Mouse (Mus musculus): ENCODE measurements around the gene Gpsm1. TPM values are rescaled to one million over a fixed set of nuclear protein-coding genes. Genes with fewer than 3 reads are reported as not detected.
"Not testable (repeated sequence)": the region's sequence is repeated elsewhere in the genome, so short reads cannot be mapped to it uniquely, and the experiment has no call there.

Gene Gpsm1
- polyA plus RNA-seq, 1 experiment from 2014 or later, result 23.2 TPM

DNA sequence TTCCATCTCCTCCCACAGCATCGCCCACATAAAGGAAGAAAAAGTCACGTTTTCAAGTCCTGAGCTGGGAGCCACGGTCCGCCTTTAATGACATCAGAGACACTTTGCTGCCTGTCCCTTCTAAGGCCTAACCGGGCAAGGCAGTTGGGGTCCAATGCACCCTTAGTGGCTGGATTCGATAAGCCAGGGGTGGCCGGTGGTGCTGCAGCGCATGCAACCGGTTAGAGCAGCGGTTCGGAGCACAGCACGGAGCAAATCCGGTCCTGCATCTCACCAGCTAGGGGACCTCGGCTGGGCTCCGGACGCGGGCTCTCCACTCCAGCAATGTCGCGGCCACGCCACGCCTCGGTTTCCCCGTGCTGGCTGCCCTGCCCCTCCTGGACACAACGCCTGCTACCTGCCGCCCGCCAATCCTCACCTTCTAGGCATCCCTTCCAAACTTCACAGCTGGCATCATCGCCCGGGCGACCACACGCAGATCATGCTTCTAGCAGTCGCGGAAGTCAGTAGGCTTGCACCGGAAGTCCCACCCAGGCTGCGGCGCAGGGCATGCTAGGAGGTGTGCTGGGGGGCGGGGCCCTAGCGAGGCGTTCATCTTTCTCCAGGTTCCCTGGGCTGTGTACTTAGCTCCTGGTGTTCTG lies 64.9 kb downstream of the Gpsm1 start, which contains the start of gene Snapc4:
Snapc4 (minus strand) TSS at position 523 of the 641 bp plus-strand sequence.
- Histone ChIP-seq H3K4me2 (ENCODE audit: low read depth, low read length) (peak within 1 kb of the TSS; percentile 88), H3K4me3 (ENCODE audit: low read length) (peak within 1 kb of the TSS; percentile 90), H3K36me3 (ENCODE audit: control insufficient read depth, insufficient read depth, low read length) (peaks cover 14% of the 10 kb centered on the region), H3K27ac (ENCODE audit: low read length) (peak within 1 kb of the TSS; percentile 25; the same call in 1 of the 2 replicates), H3K9ac (ENCODE audit: low read depth, low read length) (peak within 1 kb of the TSS; percentile 92), H3K9me3 (ENCODE audit: control insufficient read depth, low read length) (no peaks in the 10 kb centered on the region), H3K4me1 (ENCODE audit: control insufficient read depth, insufficient read depth, low read length) (peaks cover 12% of the 10 kb centered on the region), H3K27me3 (replicated peaks; ENCODE audit: control insufficient read depth, insufficient read depth, low read length) (no peaks in the 10 kb centered on the region)
- WGBS, result under 1% methylated on average over 38 of the region's 38 CpGs
- peak; percentile 98 for ATAC-seq

DNA sequence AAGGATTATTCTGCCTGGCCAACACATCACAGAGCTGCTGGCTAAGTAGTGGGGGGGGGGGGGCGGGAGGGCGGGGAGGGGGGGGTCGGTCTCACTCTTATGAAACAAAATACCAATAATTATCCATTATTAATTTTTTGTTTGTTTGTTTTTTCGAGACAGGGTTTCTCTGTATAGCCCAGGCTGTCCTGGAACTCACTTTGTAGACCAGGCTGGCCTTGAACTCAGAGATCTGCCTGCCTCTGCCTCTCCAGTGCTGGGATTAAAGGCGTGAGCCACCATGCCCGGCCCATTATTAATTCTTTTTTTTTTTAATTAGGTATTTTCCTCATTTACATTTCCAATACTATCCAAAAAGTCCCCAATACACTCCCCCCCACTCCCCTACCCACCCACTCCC lies 65.6 kb downstream of the Gpsm1 start:
- Histone ChIP-seq H3K4me3 (ENCODE audit: low read length) (peak overlapping the region; percentile 90), H3K9ac (ENCODE audit: low read depth, low read length) (peak overlapping the region; percentile 92), H3K4me1 (ENCODE audit: control insufficient read depth, insufficient read depth, low read length) (peaks cover 12% of the 10 kb centered on the region), H3K4me2 (ENCODE audit: low read depth, low read length) (peak overlapping the region; percentile 88), H3K36me3 (ENCODE audit: control insufficient read depth, insufficient read depth, low read length) (peaks cover 14% of the 10 kb centered on the region)
- WGBS, result 31% methylated on average over 6 of the region's 6 CpGs
- not testable (repeated sequence) for H3K27ac ChIP-seq (ENCODE audit: low read length); H3K27me3 ChIP-seq (replicated peaks; ENCODE audit: control insufficient read depth, insufficient read depth, low read length); H3K9me3 ChIP-seq (ENCODE audit: control insufficient read depth, low read length); ATAC-seq

DNA sequence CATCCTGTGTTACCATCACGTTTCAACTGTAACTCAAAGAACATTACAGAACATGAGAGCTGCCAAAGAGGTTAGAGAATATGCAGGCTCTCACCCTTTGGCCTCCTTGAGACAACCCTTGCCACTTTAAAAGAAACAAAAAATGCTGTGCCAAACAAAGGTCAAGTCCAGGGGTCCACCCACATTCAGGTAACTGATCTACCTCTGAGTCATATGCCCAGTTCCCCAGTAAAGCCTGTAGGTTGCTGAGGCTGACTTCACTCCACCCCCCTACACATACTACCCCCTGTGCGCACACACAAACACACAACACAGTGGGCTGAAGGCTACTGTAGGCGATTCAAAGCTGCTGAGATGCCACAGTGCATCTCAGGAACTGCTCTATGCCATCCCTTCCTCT lies 72.4 kb downstream of the Gpsm1 start:
- Histone ChIP-seq H3K4me3 (ENCODE audit: low read length) (no peak overlapping the region), H3K36me3 (ENCODE audit: control insufficient read depth, insufficient read depth, low read length) (peaks cover 15% of the 10 kb centered on the region), H3K27ac (ENCODE audit: low read length) (no peak overlapping the region), H3K4me1 (ENCODE audit: control insufficient read depth, insufficient read depth, low read length) (peaks cover 15% of the 10 kb centered on the region), H3K4me2 (ENCODE audit: low read depth, low read length) (peak overlapping the region; percentile 83), H3K27me3 (replicated peaks; ENCODE audit: control insufficient read depth, insufficient read depth, low read length) (no peaks in the 10 kb centered on the region), H3K9me3 (ENCODE audit: control insufficient read depth, low read length) (no peaks in the 10 kb centered on the region), H3K9ac (ENCODE audit: low read depth, low read length) (peak overlapping the region; percentile 94; the same call in 1 of the 2 replicates)
- ATAC-seq, result no peak
- 88% methylated on average over 3 of the region's 3 CpGs for WGBS

DNA sequence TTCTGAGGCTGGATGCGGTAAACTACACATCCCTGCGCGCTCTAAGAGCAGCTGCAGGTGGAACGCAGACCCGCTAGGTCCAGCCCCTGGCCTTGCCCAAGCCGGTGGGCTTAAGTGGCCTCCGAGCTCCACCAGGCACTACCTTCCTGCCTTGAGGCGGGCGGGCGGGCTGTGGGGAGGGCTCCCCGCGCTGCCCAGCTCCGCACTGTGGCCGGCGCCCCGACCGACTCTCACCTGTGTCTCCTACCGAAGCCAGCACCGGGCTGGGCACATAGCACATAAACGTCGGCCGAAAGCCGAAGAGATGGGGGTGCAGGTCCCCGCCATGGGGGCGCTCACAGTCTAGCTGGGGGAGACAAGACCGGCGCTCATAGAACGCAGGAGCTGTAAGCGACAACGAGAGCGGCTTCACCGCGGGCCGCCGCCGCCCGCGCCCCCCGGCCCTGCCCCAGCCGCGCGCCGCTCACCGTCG lies 73.4 kb downstream of the Gpsm1 start:
- H3K4me3 ChIP-seq (ENCODE audit: low read length), result peak overlapping the region; percentile 92
- H3K27ac ChIP-seq (ENCODE audit: low read length), result peak overlapping the region; percentile 39
- peaks cover 15% of the 10 kb centered on the region for H3K4me1 ChIP-seq (ENCODE audit: control insufficient read depth, insufficient read depth, low read length)
- H3K9ac ChIP-seq (ENCODE audit: low read depth, low read length), result peak overlapping the region; percentile 94
- peak; percentile 76 for ATAC-seq
- 0% methylated on average over 35 of the region's 45 CpGs for WGBS
- H3K36me3 ChIP-seq (ENCODE audit: control insufficient read depth, insufficient read depth, low read length), result peaks cover 25% of the 10 kb centered on the region
- H3K27me3 ChIP-seq (replicated peaks; ENCODE audit: control insufficient read depth, insufficient read depth, low read length), result no peaks in the 10 kb centered on the region
- H3K4me2 ChIP-seq (ENCODE audit: low read depth, low read length), result peak overlapping the region; percentile 83
- H3K9me3 ChIP-seq (ENCODE audit: control insufficient read depth, low read length), result no peaks in the 10 kb centered on the region

DNA sequence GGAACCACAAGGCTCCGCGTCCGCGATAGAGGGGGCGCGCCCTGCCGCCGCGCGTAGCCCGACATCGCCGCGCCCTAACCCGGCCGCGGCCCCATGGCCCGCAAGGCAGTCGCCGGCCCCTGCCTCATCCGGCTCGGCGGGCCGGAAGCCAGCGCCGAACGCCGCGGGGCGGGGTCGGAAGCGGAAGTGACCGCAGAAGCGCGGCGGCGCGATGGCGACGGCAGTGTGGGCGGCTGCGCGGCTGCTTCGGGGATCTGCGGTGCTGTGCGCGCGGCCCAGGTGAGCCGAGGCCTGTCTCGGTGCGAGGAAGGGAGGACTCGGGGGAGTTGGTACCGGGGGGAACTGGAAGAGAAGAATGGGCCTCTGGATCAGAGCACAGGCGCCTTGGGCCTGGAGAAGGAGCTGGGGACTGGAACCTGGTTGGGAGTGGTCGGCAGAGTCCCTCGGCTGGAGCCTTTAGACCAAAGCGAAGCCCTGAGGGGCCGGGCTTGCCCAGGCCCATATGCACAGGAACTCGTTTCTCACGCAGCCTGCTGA lies 73.9 kb downstream of the Gpsm1 start, which contains the start of the genes Entr1 and Pmpca:
Entr1 (minus strand) TSS at position 163 of the 537 bp plus-strand sequence.
Pmpca (plus strand) TSS at position 186 of the 537 bp plus-strand sequence.
- no peaks in the 10 kb centered on the region for H3K9me3 ChIP-seq (ENCODE audit: control insufficient read depth, low read length)
- peak within 1 kb of the TSS; percentile 52 for H3K27ac ChIP-seq (ENCODE audit: low read length)
- H3K4me1 ChIP-seq (ENCODE audit: control insufficient read depth, insufficient read depth, low read length), result peaks cover 15% of the 10 kb centered on the region
- ATAC-seq, result peak; percentile 95
- H3K9ac ChIP-seq (ENCODE audit: low read depth, low read length), result peak within 1 kb of the TSS; percentile 94
- peak within 1 kb of the TSS; percentile 92 for H3K4me3 ChIP-seq (ENCODE audit: low read length)
- no peaks in the 10 kb centered on the region for H3K27me3 ChIP-seq (replicated peaks; ENCODE audit: control insufficient read depth, insufficient read depth, low read length)
- peaks cover 28% of the 10 kb centered on the region for H3K36me3 ChIP-seq (ENCODE audit: control insufficient read depth, insufficient read depth, low read length)
- under 1% methylated on average over 58 of the region's 60 CpGs for WGBS
- peak within 1 kb of the TSS; percentile 88 for H3K4me2 ChIP-seq (ENCODE audit: low read depth, low read length)

GRCm38 (mm10) chr2:26390954-26391353 lies 75.6 kb downstream of the Gpsm1 start:
- H3K27ac ChIP-seq (ENCODE audit: low read length), result no peak overlapping the region
- H3K4me1 ChIP-seq (ENCODE audit: control insufficient read depth, insufficient read depth, low read length), result peaks cover 15% of the 10 kb centered on the region
- H3K27me3 ChIP-seq (replicated peaks; ENCODE audit: control insufficient read depth, insufficient read depth, low read length), result no peaks in the 10 kb centered on the region
- no peak overlapping the region for H3K4me2 ChIP-seq (ENCODE audit: low read depth, low read length)
- H3K9me3 ChIP-seq (ENCODE audit: control insufficient read depth, low read length), result no peaks in the 10 kb centered on the region
- H3K9ac ChIP-seq (ENCODE audit: low read depth, low read length), result no peak overlapping the region
- ATAC-seq, result no peak
- 82% methylated on average over 3 of the region's 3 CpGs for WGBS
- peaks cover 36% of the 10 kb centered on the region for H3K36me3 ChIP-seq (ENCODE audit: control insufficient read depth, insufficient read depth, low read length)
- no peak overlapping the region for H3K4me3 ChIP-seq (ENCODE audit: low read length)

DNA sequence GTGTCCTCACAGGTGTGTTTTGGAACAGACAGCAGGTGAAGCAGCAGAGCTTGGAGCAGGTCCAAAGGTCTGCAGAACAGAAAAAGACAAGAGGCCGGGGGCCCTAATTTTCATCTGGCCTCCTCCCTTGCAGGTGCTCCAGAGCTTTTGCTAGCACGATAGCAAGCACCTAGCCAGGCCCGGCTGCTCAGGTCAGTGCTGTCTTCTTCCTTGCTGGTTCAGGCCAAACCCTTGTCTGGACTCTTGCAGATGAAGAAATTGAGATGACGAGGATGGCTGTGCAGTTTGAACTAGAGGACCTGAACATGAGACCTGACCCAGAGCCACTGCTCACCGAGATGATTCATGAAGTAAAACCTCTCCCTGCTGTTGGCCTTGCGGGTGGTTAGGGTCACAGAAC lies 76.3 kb downstream of the Gpsm1 start:
- Histone ChIP-seq H3K9me3 (ENCODE audit: control insufficient read depth, low read length) (no peaks in the 10 kb centered on the region), H3K27me3 (replicated peaks; ENCODE audit: control insufficient read depth, insufficient read depth, low read length) (no peaks in the 10 kb centered on the region), H3K27ac (ENCODE audit: low read length) (no peak overlapping the region), H3K4me1 (ENCODE audit: control insufficient read depth, insufficient read depth, low read length) (peaks cover 15% of the 10 kb centered on the region), H3K4me2 (ENCODE audit: low read depth, low read length) (no peak overlapping the region), H3K4me3 (ENCODE audit: low read length) (no peak overlapping the region), H3K36me3 (ENCODE audit: control insufficient read depth, insufficient read depth, low read length) (peaks cover 32% of the 10 kb centered on the region), H3K9ac (ENCODE audit: low read depth, low read length) (no peak overlapping the region)
- ATAC-seq, result no peak
- 89% methylated on average over 6 of the region's 6 CpGs for WGBS

Other genes with a start within 250 kb of the Gpsm1 start
- gene Nacc2, start 192.3 kb upstream of the Gpsm1 start, polyA plus RNA-seq (2015; fragmentation: Nextera tagmentation; extraction: Ambion mirVana), result 18.6 and 20.4 TPM in 2 replicates
- gene Lhx3, start 107.2 kb upstream of the Gpsm1 start, polyA plus RNA-seq (2015; fragmentation: Nextera tagmentation; extraction: Ambion mirVana), result 0.09 TPM in 1 of 2 replicates, not detected in the other
- gene Qsox2, start 78.0 kb upstream of the Gpsm1 start, polyA plus RNA-seq (2015; fragmentation: Nextera tagmentation; extraction: Ambion mirVana), result 23.8 and 25.1 TPM in 2 replicates
- gene Ccdc187, start 21.0 kb upstream of the Gpsm1 start, polyA plus RNA-seq (2015; fragmentation: Nextera tagmentation; extraction: Ambion mirVana), result 0.26 and 0.27 TPM in 2 replicates
- 23.3 and 24.1 TPM in 2 replicates for gene Dnlz, start 36.6 kb downstream of the Gpsm1 start, polyA plus RNA-seq (2015; fragmentation: Nextera tagmentation; extraction: Ambion mirVana)
- 0.86 and 1.1 TPM in 2 replicates for gene Card9, start 45.4 kb downstream of the Gpsm1 start, polyA plus RNA-seq (2015; fragmentation: Nextera tagmentation; extraction: Ambion mirVana)
- gene Snapc4, start 65.1 kb downstream of the Gpsm1 start, polyA plus RNA-seq (2015; fragmentation: Nextera tagmentation; extraction: Ambion mirVana), result 19.1 and 20.8 TPM in 2 replicates
- gene Entr1, start 73.8 kb downstream of the Gpsm1 start, polyA plus RNA-seq (2015; fragmentation: Nextera tagmentation; extraction: Ambion mirVana), result 80.4 and 88.4 TPM in 2 replicates
- gene Pmpca, start 73.8 kb downstream of the Gpsm1 start, polyA plus RNA-seq (2015; fragmentation: Nextera tagmentation; extraction: Ambion mirVana), result 102 and 105 TPM in 2 replicates
- gene Inpp5e, start 93.7 kb downstream of the Gpsm1 start, polyA plus RNA-seq (2015; fragmentation: Nextera tagmentation; extraction: Ambion mirVana), result 14.8 and 15.9 TPM in 2 replicates
- 19.1 and 20.4 TPM in 2 replicates for gene Sec16a, start 129.7 kb downstream of the Gpsm1 start, polyA plus RNA-seq (2015; fragmentation: Nextera tagmentation; extraction: Ambion mirVana)
- 7.4 and 8.4 TPM in 2 replicates for gene Notch1, start 201.1 kb downstream of the Gpsm1 start, polyA plus RNA-seq (2015; fragmentation: Nextera tagmentation; extraction: Ambion mirVana)